Mouse (Mus musculus) MEL (cell line): ENCODE measurements around the gene Eif2ak1. TPM values are rescaled to one million over a fixed set of nuclear protein-coding genes. Genes with fewer than 3 reads are reported as not detected.

Experiments
- DNase-seq: peaks from one replicate; pipeline ENCODE4 v3.0.0; 2011; ENCODE audit warnings: low read depth, low spot score
- H3K27ac ChIP-seq: 2 replicates; pipeline ENCODE4 v1.5.1; 2012; ENCODE audit warnings: low read depth, mild to moderate bottlenecking, control low read depth, low read length, moderate library complexity; ENCODE audit not compliant: control insufficient read depth
- H3K27me3 ChIP-seq, 2 experiments: fragments of 150-350 bp in 1 of 2; sonication (generic) in 1 of 2; 2 replicates each; pipeline ENCODE4 v1.6.1; 2012; ENCODE audit warnings: low read length in 2 of 2, mild to moderate bottlenecking in 2 of 2, improper control_type of control experiment in 1 of 2, moderate library complexity in 1 of 2; ENCODE audit not compliant: insufficient read depth in 2 of 2, control insufficient read depth in 1 of 2
- H3K36me3 ChIP-seq, 2 experiments: 2 replicates each; pipeline ENCODE4 v1.6.1; 2012 to 2014; ENCODE audit warnings: low read length in 2 of 2, improper control_type of control experiment in 1 of 2, inconsistent platforms in 1 of 2, mild to moderate bottlenecking in 1 of 2; ENCODE audit not compliant: insufficient read depth in 2 of 2, control insufficient read depth in 1 of 2
- H3K4me1 ChIP-seq, 2 experiments: fragments of 150-350 bp in 1 of 2; sonication (generic) in 1 of 2; 2 replicates each; pipeline ENCODE4 v1.6.1; 2012; ENCODE audit warnings: low read length in 2 of 2, improper control_type of control experiment in 1 of 2, mild to moderate bottlenecking in 1 of 2; ENCODE audit not compliant: insufficient read depth in 2 of 2, control insufficient read depth in 1 of 2
- H3K4me3 ChIP-seq, 2 experiments: fragments of 150-350 bp in 1 of 2; sonication (generic) in 1 of 2; 2 replicates each; pipeline ENCODE4 v1.5.1; 2012; ENCODE audit warnings: low read depth in 2 of 2, low read length in 2 of 2, mild to moderate bottlenecking in 2 of 2, moderate library complexity in 2 of 2, control low read depth in 1 of 2, improper control_type of control experiment in 1 of 2; ENCODE audit not compliant: control insufficient read depth in 1 of 2, insufficient read depth in 1 of 2
- H3K79me2 ChIP-seq: 2 replicates; pipeline ENCODE4 v1.6.1; 2012; ENCODE audit warnings: mild to moderate bottlenecking, low read length, moderate library complexity; ENCODE audit not compliant: control insufficient read depth, poor library complexity, insufficient read depth
- H3K9ac ChIP-seq: 2 replicates; pipeline ENCODE4 v1.6.1; 2012; ENCODE audit warnings: low read depth, mild to moderate bottlenecking, control low read depth, low read length, moderate library complexity; ENCODE audit not compliant: control insufficient read depth, poor library complexity, severe bottlenecking
- H3K9me3 ChIP-seq: fragments of 150-350 bp; sonication (generic); replicated peaks from 2 replicates; pipeline ENCODE4 v1.6.1; 2012; ENCODE audit warnings: mild to moderate bottlenecking, low read length, improper control_type of control experiment, moderate library complexity; ENCODE audit not compliant: insufficient read depth
- BHLHE40 ChIP-seq: IDR thresholded peaks from 2 replicates; pipeline ENCODE4 v1.6.1; 2012; ENCODE audit warnings: low read depth, mild to moderate bottlenecking, inconsistent platforms, low read length, improper control_type of control experiment, borderline replicate concordance
- CTCF ChIP-seq, 3 experiments: IDR thresholded peaks in 2 of 3; conservative IDR thresholded peaks in 1 of 3; 2 replicates each; pipeline ENCODE4 v1.5.1; 2011 to 2012; ENCODE audit warnings: low read length in 3 of 3, low read depth in 2 of 3, mild to moderate bottlenecking in 2 of 3, improper control_type of control experiment in 1 of 3, inconsistent platforms in 1 of 3, mixed read lengths in 1 of 3, moderate library complexity in 1 of 3; ENCODE audit not compliant: control insufficient read depth in 1 of 3, insufficient read depth in 1 of 3, poor library complexity in 1 of 3, severe bottlenecking in 1 of 3
- E2F4 ChIP-seq: IDR thresholded peaks from 2 replicates; pipeline ENCODE4 v1.6.1; 2011; ENCODE audit warnings: low read depth, low read length, improper control_type of control experiment, borderline replicate concordance
- EP300 ChIP-seq, 2 experiments: IDR thresholded peaks; 2 replicates each; pipeline ENCODE4 v1.6.1; 2011; ENCODE audit warnings: improper control_type of control experiment in 2 of 2, low read length in 2 of 2, low read depth in 1 of 2, mild to moderate bottlenecking in 1 of 2
- ETS1 ChIP-seq: IDR thresholded peaks from 2 replicates; pipeline ENCODE4 v1.6.1; 2012; ENCODE audit warnings: low read depth, mild to moderate bottlenecking, inconsistent platforms, low read length, improper control_type of control experiment, moderate library complexity
- GABPA ChIP-seq: IDR thresholded peaks from 2 replicates; pipeline ENCODE4 v1.6.1; 2012; ENCODE audit warnings: low read depth, mild to moderate bottlenecking, inconsistent platforms, low read length, improper control_type of control experiment, moderate library complexity
- GATA1 ChIP-seq: IDR thresholded peaks from 2 replicates; pipeline ENCODE4 v1.6.1; 2011; ENCODE audit warnings: low read depth, low read length, improper control_type of control experiment
- HCFC1 ChIP-seq: IDR thresholded peaks from 2 replicates; pipeline ENCODE4 v1.6.1; 2012; ENCODE audit warnings: low read depth, mild to moderate bottlenecking, inconsistent platforms, low read length, improper control_type of control experiment, moderate library complexity
- JUND ChIP-seq: IDR thresholded peaks from 2 replicates; pipeline ENCODE4 v1.6.1; 2011; ENCODE audit warnings: low read depth, mild to moderate bottlenecking, improper control_type of control experiment, low read length
- KAT2A ChIP-seq: conservative IDR thresholded peaks from 2 replicates; pipeline ENCODE4 v1.6.1; 2012; ENCODE audit warnings: low read depth, low read length, improper control_type of control experiment, inconsistent platforms
- MEF2A ChIP-seq: IDR thresholded peaks from 2 replicates; pipeline ENCODE4 v1.6.1; 2014; ENCODE audit warnings: low read depth, mild to moderate bottlenecking, inconsistent platforms, low read length, improper control_type of control experiment; ENCODE audit not compliant: poor library complexity, insufficient replicate concordance, severe bottlenecking; ENCODE audit errors: extremely low read depth
- MYC ChIP-seq: IDR thresholded peaks from 2 replicates; pipeline ENCODE4 v1.6.1; 2011; ENCODE audit warnings: low read depth, mild to moderate bottlenecking, low read length, improper control_type of control experiment, moderate library complexity
- NELFE ChIP-seq: IDR thresholded peaks from 2 replicates; pipeline ENCODE4 v1.6.1; 2011; ENCODE audit warnings: low read depth, low read length, improper control_type of control experiment
- NRF1 ChIP-seq: IDR thresholded peaks from 2 replicates; pipeline ENCODE4 v1.6.1; 2014; ENCODE audit warnings: low read depth, mild to moderate bottlenecking, inconsistent platforms, low read length, improper control_type of control experiment, moderate library complexity; ENCODE audit not compliant: poor library complexity, insufficient read depth, severe bottlenecking
- POLR2A ChIP-seq, 2 experiments: IDR thresholded peaks; 2 replicates each; pipeline ENCODE4 v1.6.1; 2011 to 2012; ENCODE audit warnings: low read length in 2 of 2, mild to moderate bottlenecking in 2 of 2, control low read depth in 1 of 2, improper control_type of control experiment in 1 of 2, low read depth in 1 of 2, moderate library complexity in 1 of 2; ENCODE audit not compliant: control insufficient read depth in 1 of 2, insufficient read depth in 1 of 2, poor library complexity in 1 of 2
- POLR2AphosphoS2 ChIP-seq: IDR thresholded peaks from 2 replicates; pipeline ENCODE4 v1.6.1; 2011; ENCODE audit warnings: low read length, improper control_type of control experiment
- POLR2AphosphoS5 ChIP-seq: IDR thresholded peaks from 2 replicates; pipeline ENCODE4 v1.6.1; 2012; ENCODE audit warnings: low read depth, borderline replicate concordance, mild to moderate bottlenecking, inconsistent platforms, low read length, moderate library complexity, mixed read lengths
- RAD21 ChIP-seq: IDR thresholded peaks from 2 replicates; pipeline ENCODE4 v1.6.1; 2011; ENCODE audit warnings: mild to moderate bottlenecking, low read depth, low read length, improper control_type of control experiment
- RCOR1 ChIP-seq: IDR thresholded peaks from 2 replicates; pipeline ENCODE4 v1.6.1; 2012; ENCODE audit warnings: low read depth, mild to moderate bottlenecking, inconsistent platforms, low read length, improper control_type of control experiment
- SIN3A ChIP-seq: IDR thresholded peaks from 2 replicates; pipeline ENCODE4 v1.6.1; 2012; ENCODE audit warnings: low read length, improper control_type of control experiment, inconsistent platforms
- TAL1 ChIP-seq: IDR thresholded peaks from 2 replicates; pipeline ENCODE4 v1.6.1; 2012; ENCODE audit warnings: mild to moderate bottlenecking, inconsistent platforms, low read length, moderate library complexity, mixed read lengths
- TBP ChIP-seq: IDR thresholded peaks from 2 replicates; pipeline ENCODE4 v1.8.0; 2011; ENCODE audit warnings: low read depth, low read length, improper control_type of control experiment
- TCF12 ChIP-seq: IDR thresholded peaks from 2 replicates; pipeline ENCODE4 v1.6.1; 2014; ENCODE audit warnings: low read depth, mild to moderate bottlenecking, inconsistent platforms, low read length, improper control_type of control experiment, moderate library complexity
- USF1 ChIP-seq: IDR thresholded peaks from 2 replicates; pipeline ENCODE4 v1.6.1; 2014; ENCODE audit warnings: low read depth, mild to moderate bottlenecking, inconsistent platforms, low read length, improper control_type of control experiment, moderate library complexity
- USF2 ChIP-seq, 2 experiments: IDR thresholded peaks; 2 replicates each; pipeline ENCODE4 v1.6.1; 2011 to 2012; ENCODE audit warnings: improper control_type of control experiment in 2 of 2, low read length in 2 of 2, borderline replicate concordance in 1 of 2, inconsistent platforms in 1 of 2, low read depth in 1 of 2, mild to moderate bottlenecking in 1 of 2; ENCODE audit not compliant: insufficient read depth in 1 of 2
- ZC3H11A ChIP-seq: IDR thresholded peaks from 2 replicates; pipeline ENCODE4 v1.6.1; 2012; ENCODE audit warnings: low read depth, mild to moderate bottlenecking, inconsistent platforms, low read length, improper control_type of control experiment
- polyA plus RNA-seq, 2 experiments: library from polyadenylated mRNA; stranded (reverse) in 1 of 2; unstranded in 1 of 2; fragments of >175 nt in 1 of 2; fragments of >200 nt in 1 of 2; gene quantifications; 2 replicates each; pipeline versions ENCODE4 v1.2.1 to v1.2.4; 2012; ENCODE audit warnings: low replicate concordance in 2 of 2, low read depth in 1 of 2; ENCODE audit not compliant: insufficient read length in 2 of 2, insufficient read depth in 1 of 2, missing spikeins in 1 of 2
- total RNA-seq: library from RNA; depleted of rRNA; stranded (reverse); fragments of 300-350 nt; gene quantifications from 2 replicates; pipeline ENCODE4 v1.2.3, GENCODE M21; 2012

The Eif2ak1 gene
- total and polyA plus RNA-seq, 3 experiments, result 14.8 to 33.5 (median 26.7) TPM

DNA sequence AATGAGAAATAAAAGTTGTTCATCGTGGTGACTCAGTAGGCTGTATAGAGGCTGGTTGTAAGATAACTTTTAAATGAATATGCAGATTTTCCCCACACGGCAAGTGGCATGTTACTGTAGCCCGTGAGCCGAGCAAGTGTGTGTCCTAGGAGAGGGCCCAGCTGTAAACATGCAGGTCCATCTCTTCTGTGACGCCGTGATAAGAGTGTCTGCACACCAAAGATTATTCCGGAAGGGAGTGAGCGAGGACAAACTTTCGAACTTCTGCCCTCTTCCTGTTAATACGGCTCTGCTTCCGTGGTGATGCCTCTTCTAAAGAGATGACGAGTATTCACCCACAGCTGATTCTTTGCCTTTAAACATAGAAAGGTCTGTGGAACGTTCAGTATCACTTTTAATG, 1.4 kb downstream of the Eif2ak1 start (continued):
- peak; percentile 96 for TF ChIP-seq TCF12

DNA sequence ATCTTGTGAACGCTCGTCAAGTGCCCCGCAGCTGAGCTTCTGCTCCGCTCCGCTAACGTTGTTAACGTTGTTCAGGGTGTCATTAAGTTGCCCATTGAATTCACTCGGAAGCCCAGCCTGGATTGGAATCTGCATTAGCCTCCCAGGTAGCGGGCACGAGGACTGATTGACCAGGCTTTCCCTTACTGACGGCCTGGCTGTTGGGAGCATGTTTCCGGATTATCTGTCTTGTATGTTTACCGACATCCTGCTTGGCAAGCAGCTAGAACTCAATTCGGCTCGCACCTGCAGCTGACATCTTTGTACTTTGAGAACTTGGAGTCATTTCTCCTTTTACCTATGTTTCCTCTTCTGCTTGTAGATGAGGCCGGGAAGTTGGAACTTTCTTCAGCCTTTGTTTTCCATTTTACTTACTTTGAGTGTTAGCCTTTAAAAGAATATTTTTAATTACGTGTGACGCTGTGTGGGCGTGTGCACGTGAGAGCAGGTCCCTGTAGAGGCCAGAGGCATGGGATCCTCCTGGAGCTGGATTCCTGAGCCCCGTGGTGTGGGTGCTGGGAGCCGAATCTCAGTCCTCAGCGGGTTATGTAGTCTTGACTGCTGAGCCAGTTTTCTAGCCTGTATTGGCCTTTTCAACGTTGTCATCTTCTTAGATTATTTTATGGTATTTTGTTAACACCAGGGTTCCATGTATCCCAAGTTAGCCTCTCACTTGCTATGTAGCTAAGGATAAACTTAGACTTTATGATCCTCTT, 2.5 kb downstream of the Eif2ak1 start:
- TF ChIP-seq BHLHE40 (no peak), TBP (no peak), POLR2AphosphoS2 (no peak), SIN3A (no peak), TCF12 (no peak), NELFE (no peak), RCOR1 (no peak), NRF1 (no peak), POLR2A (IDR thresholded peaks at IDR 0.05; ENCODE audit: control insufficient read depth in 1 of 2, insufficient read depth in 1 of 2, low read depth in 1 of 2, low read length in 2 of 2, poor library complexity in 1 of 2) (no peak), MEF2A (no peak), USF1 (no peak), HCFC1 (no peak), POLR2AphosphoS5 (no peak), MYC (no peak)
- peaks cover 0 to 6% of the 10 kb centered on the region in 2 experiments; a peak in 1 of 4 replicates for H3K4me1 ChIP-seq
- H3K79me2 ChIP-seq, result peaks cover 20% of the 10 kb centered on the region
- no peaks in the 10 kb centered on the region for H3K27me3 ChIP-seq
- no peak overlapping the region for H3K9ac ChIP-seq
- H3K27ac ChIP-seq, result no peak overlapping the region
- no peaks in the 10 kb centered on the region for H3K9me3 ChIP-seq
- no peak for DNase-seq
- H3K4me3 ChIP-seq, result no peak overlapping the region
- H3K36me3 ChIP-seq, result peaks cover 0 to 5% of the 10 kb centered on the region in 2 experiments; a peak in 1 of 4 replicates

DNA sequence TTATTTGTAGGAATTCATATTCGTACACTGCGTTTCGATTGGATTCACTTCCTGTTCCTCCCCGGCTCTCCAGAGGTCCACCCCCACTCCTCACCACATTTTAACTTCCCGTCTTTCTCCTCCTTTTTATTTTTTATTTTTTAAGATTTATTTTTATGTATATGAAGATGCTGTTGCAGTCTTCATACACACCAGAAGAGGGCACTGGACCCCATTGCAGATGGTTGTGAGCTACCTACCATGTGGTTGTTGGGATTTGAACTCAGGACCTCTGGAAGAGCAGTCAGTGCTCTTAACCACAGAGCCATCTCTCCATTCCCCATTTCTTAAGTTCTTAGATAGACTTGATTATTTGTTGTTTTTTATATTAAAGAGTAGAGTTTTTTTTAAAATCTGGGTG, 3.2 kb downstream of the Eif2ak1 start:
- Histone ChIP-seq H3K9me3 (no peaks in the 10 kb centered on the region), H3K36me3 (peaks cover 0 to 5% of the 10 kb centered on the region in 2 experiments; a peak in 1 of 4 replicates), H3K27me3 (no peaks in the 10 kb centered on the region), H3K9ac (no peak overlapping the region), H3K27ac (no peak overlapping the region), H3K79me2 (peaks cover 20% of the 10 kb centered on the region), H3K4me3 (no peak overlapping the region), H3K4me1 (peaks cover 0 to 6% of the 10 kb centered on the region in 2 experiments; a peak in 1 of 4 replicates)
- TF ChIP-seq RAD21 (no peak), EP300 (IDR thresholded peaks at IDR 0.05; ENCODE audit: low read depth in 1 of 2, low read length in 2 of 2) (no peak), POLR2A (IDR thresholded peaks at IDR 0.05; ENCODE audit: control insufficient read depth in 1 of 2, insufficient read depth in 1 of 2, low read depth in 1 of 2, low read length in 2 of 2, poor library complexity in 1 of 2) (no peak), GATA1 (no peak), TBP (no peak), ZC3H11A (no peak), HCFC1 (no peak), NELFE (no peak), MEF2A (no peak), USF2 (IDR thresholded peaks at IDR 0.05; ENCODE audit: borderline replicate concordance in 1 of 2, insufficient read depth in 1 of 2, low read depth in 1 of 2, low read length in 2 of 2) (no peak), RCOR1 (no peak), E2F4 (no peak), TCF12 (no peak), TAL1 (no peak), ETS1 (no peak), CTCF (IDR thresholded peaks at IDR 0.05 in 2 of 3, conservative IDR thresholded peaks at IDR 0.05 in 1 of 3; ENCODE audit: control insufficient read depth in 1 of 3, insufficient read depth in 1 of 3, low read depth in 2 of 3, low read length in 3 of 3, poor library complexity in 1 of 3, severe bottlenecking in 1 of 3) (no peak), JUND (no peak), KAT2A (no peak), NRF1 (no peak), GABPA (no peak)
- DNase-seq, result no peak
